Mouse (Mus musculus): ENCODE measurements around the gene Sp1. TPM values are rescaled to one million over a fixed set of nuclear protein-coding genes. Genes with fewer than 3 reads are reported as not detected.
A peak's percentile ranks its signal among the peaks of the same experiment; 100 is the strongest.

Gene Sp1
- polyA plus RNA-seq, 1 experiment, result 11.7 TPM

GRCm38 (mm10) chr15:102468675-102469370 is 62.9 kb downstream of the Sp1 start:
- peaks cover 13% of the 10 kb centered on the region for H3K36me3 ChIP-seq (ENCODE audit: control insufficient read depth, insufficient read depth)

GRCm38 (mm10) chr15:102470183-102470604 is 64.3 kb downstream of the Sp1 start, which contains the start of gene Pcbp2:
TSS of gene Pcbp2 (plus strand) at chr15:102470539.
- H3K4me2 ChIP-seq (ENCODE audit: low read depth), result peak within 1 kb of the TSS; percentile 80
- H3K4me3 ChIP-seq, result peak within 1 kb of the TSS; percentile 70
- H3K36me3 ChIP-seq (ENCODE audit: control insufficient read depth, insufficient read depth), result peaks cover 27% of the 10 kb centered on the region
- no peaks in the 10 kb centered on the region for H3K27me3 ChIP-seq (ENCODE audit: control insufficient read depth, insufficient read depth, insufficient read length)
- peak; percentile 82 for TF ChIP-seq SRF (IDR thresholded peaks at IDR 0.05; ENCODE audit: control insufficient read depth, insufficient read length, low read depth)
- no peak for TF ChIP-seq TCF12 (IDR thresholded peaks at IDR 0.05; ENCODE audit: insufficient read depth, poor library complexity, severe bottlenecking)
- TF ChIP-seq MYOD1 (IDR thresholded peaks at IDR 0.05; ENCODE audit: control insufficient read depth in 1 of 3, insufficient read length in 2 of 3, low read depth in 2 of 3), result peak in 1 of 3 experiments; percentile 37
- TF ChIP-seq MAX (IDR thresholded peaks at IDR 0.05; ENCODE audit: low read depth), result no peak
- peak in 2 of 3 experiments; percentile 15 to 64 for TF ChIP-seq MYOG (IDR thresholded peaks at IDR 0.05; ENCODE audit: control insufficient read depth in 1 of 3, insufficient read depth in 1 of 3, insufficient read length in 2 of 3, low read depth in 2 of 3)
- TF ChIP-seq POLR2AphosphoS2 (IDR thresholded peaks at IDR 0.05; ENCODE audit: insufficient read length, low read depth), result peak; percentile 87
- no peak for TF ChIP-seq USF1 (IDR thresholded peaks at IDR 0.05; ENCODE audit: low read depth)
- no peak for TF ChIP-seq CEBPB (IDR thresholded peaks at IDR 0.05; ENCODE audit: insufficient read depth, poor library complexity, severe bottlenecking)
- no peak for TF ChIP-seq TCF3 (IDR thresholded peaks at IDR 0.05; ENCODE audit: insufficient read length, low read depth)
- TF ChIP-seq E2F4 (IDR thresholded peaks at IDR 0.05; ENCODE audit: insufficient read depth), result peak; percentile 52
- peak; percentile 64 for TF ChIP-seq POLR2A (IDR thresholded peaks at IDR 0.05; ENCODE audit: insufficient read length, low read depth)
- TF ChIP-seq REST (IDR thresholded peaks at IDR 0.05; ENCODE audit: insufficient read depth, insufficient read length), result no peak
- peak within 1 kb of the TSS; percentile 27 for H3ac ChIP-seq (ENCODE audit: control insufficient read depth, insufficient read length)
- H3K79me2 ChIP-seq (ENCODE audit: control insufficient read depth, insufficient read depth), result peaks cover 45% of the 10 kb centered on the region

More at GRCm38 (mm10) chr15:102468675-102469370, 62.9 kb downstream of the Sp1 start:
- TF ChIP-seq MYOD1 (IDR thresholded peaks at IDR 0.05; ENCODE audit: control insufficient read depth in 1 of 3, insufficient read length in 2 of 3, low read depth in 2 of 3) (no peak), REST (IDR thresholded peaks at IDR 0.05; ENCODE audit: insufficient read depth, insufficient read length) (no peak), POLR2AphosphoS2 (IDR thresholded peaks at IDR 0.05; ENCODE audit: insufficient read length, low read depth) (no peak), MAX (IDR thresholded peaks at IDR 0.05; ENCODE audit: low read depth) (no peak), POLR2A (IDR thresholded peaks at IDR 0.05; ENCODE audit: insufficient read length, low read depth) (no peak), E2F4 (IDR thresholded peaks at IDR 0.05; ENCODE audit: insufficient read depth) (no peak), TCF12 (IDR thresholded peaks at IDR 0.05; ENCODE audit: insufficient read depth, poor library complexity, severe bottlenecking) (no peak), SRF (IDR thresholded peaks at IDR 0.05; ENCODE audit: control insufficient read depth, insufficient read length, low read depth) (no peak), CEBPB (IDR thresholded peaks at IDR 0.05; ENCODE audit: insufficient read depth, poor library complexity, severe bottlenecking) (no peak), TCF3 (IDR thresholded peaks at IDR 0.05; ENCODE audit: insufficient read length, low read depth) (no peak), USF1 (IDR thresholded peaks at IDR 0.05; ENCODE audit: low read depth) (no peak), MYOG (IDR thresholded peaks at IDR 0.05; ENCODE audit: control insufficient read depth in 1 of 3, insufficient read depth in 1 of 3, insufficient read length in 2 of 3, low read depth in 2 of 3) (no peak)
- no peak overlapping the region for H3ac ChIP-seq (ENCODE audit: control insufficient read depth, insufficient read length)
- no peaks in the 10 kb centered on the region for H3K27me3 ChIP-seq (ENCODE audit: control insufficient read depth, insufficient read depth, insufficient read length)
- peaks cover 31% of the 10 kb centered on the region for H3K79me2 ChIP-seq (ENCODE audit: control insufficient read depth, insufficient read depth)
- no peak overlapping the region for H3K4me3 ChIP-seq
- H3K4me2 ChIP-seq (ENCODE audit: low read depth), result no peak overlapping the region

DNA sequence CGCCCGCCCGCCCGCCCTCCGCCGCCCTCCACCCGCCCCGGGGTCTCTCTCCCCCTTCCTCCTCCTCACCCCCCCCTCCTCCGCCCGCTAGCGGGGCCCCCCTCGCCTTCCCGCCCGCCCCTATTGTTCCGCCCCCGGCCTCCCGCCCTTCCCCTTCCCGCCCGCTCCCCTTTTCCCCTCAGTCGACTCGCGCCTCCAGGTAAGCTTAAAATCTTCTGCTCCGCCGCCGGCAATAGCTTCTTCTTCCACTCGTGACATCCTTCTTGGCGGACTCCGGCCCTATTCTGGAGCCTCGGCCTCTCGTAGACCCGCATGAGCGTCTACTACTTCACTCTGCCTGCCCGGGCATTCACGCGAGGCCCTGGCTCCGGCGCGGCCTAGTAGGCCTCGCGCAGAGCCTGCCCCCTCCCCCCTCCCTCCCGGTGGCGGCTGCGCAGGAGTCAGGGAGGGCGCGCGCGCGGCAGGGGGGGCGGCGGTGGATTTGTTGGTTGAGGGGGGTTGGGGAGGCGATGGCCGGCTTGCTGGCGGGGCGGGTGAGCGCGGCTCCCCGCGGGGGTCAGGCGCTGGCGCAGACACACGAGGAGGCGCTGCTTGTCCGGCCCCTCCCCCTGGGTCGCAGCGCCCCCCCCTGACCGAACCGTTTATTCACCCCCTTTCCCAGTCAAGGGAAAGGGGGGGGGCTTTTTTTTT is 64.8 kb downstream of the Sp1 start:
- no peaks in the 10 kb centered on the region for H3K27me3 ChIP-seq (ENCODE audit: control insufficient read depth, insufficient read depth, insufficient read length)
- no peak for TF ChIP-seq USF1 (IDR thresholded peaks at IDR 0.05; ENCODE audit: low read depth)
- peak in 1 of 3 experiments; percentile 37 for TF ChIP-seq MYOD1 (IDR thresholded peaks at IDR 0.05; ENCODE audit: control insufficient read depth in 1 of 3, insufficient read length in 2 of 3, low read depth in 2 of 3)
- TF ChIP-seq MYOG (IDR thresholded peaks at IDR 0.05; ENCODE audit: control insufficient read depth in 1 of 3, insufficient read depth in 1 of 3, insufficient read length in 2 of 3, low read depth in 2 of 3), result peak in 1 of 3 experiments; percentile 45
- TF ChIP-seq SRF (IDR thresholded peaks at IDR 0.05; ENCODE audit: control insufficient read depth, insufficient read length, low read depth), result no peak
- peak; percentile 19 for TF ChIP-seq POLR2AphosphoS2 (IDR thresholded peaks at IDR 0.05; ENCODE audit: insufficient read length, low read depth)
- no peak for TF ChIP-seq REST (IDR thresholded peaks at IDR 0.05; ENCODE audit: insufficient read depth, insufficient read length)
- TF ChIP-seq CEBPB (IDR thresholded peaks at IDR 0.05; ENCODE audit: insufficient read depth, poor library complexity, severe bottlenecking), result no peak
- TF ChIP-seq POLR2A (IDR thresholded peaks at IDR 0.05; ENCODE audit: insufficient read length, low read depth), result peak; percentile 50
- TF ChIP-seq TCF3 (IDR thresholded peaks at IDR 0.05; ENCODE audit: insufficient read length, low read depth), result no peak
- TF ChIP-seq E2F4 (IDR thresholded peaks at IDR 0.05; ENCODE audit: insufficient read depth), result peak; percentile 6
- no peak for TF ChIP-seq MAX (IDR thresholded peaks at IDR 0.05; ENCODE audit: low read depth)
- TF ChIP-seq TCF12 (IDR thresholded peaks at IDR 0.05; ENCODE audit: insufficient read depth, poor library complexity, severe bottlenecking), result no peak
- peaks cover 50% of the 10 kb centered on the region for H3K79me2 ChIP-seq (ENCODE audit: control insufficient read depth, insufficient read depth)
- peak overlapping the region; percentile 70 for H3K4me3 ChIP-seq
- H3K36me3 ChIP-seq (ENCODE audit: control insufficient read depth, insufficient read depth), result peaks cover 32% of the 10 kb centered on the region
- peak overlapping the region; percentile 27 for H3ac ChIP-seq (ENCODE audit: control insufficient read depth, insufficient read length)
- no peak overlapping the region for H3K4me2 ChIP-seq (ENCODE audit: low read depth)

- TF ChIP-seq TCF3 (IDR thresholded peaks at IDR 0.05; ENCODE audit: insufficient read length, low read depth) (no peak), USF1 (IDR thresholded peaks at IDR 0.05; ENCODE audit: low read depth) (no peak), E2F4 (IDR thresholded peaks at IDR 0.05; ENCODE audit: insufficient read depth) (no peak), POLR2A (IDR thresholded peaks at IDR 0.05; ENCODE audit: insufficient read length, low read depth) (no peak), CEBPB (IDR thresholded peaks at IDR 0.05; ENCODE audit: insufficient read depth, poor library complexity, severe bottlenecking) (no peak), MAX (IDR thresholded peaks at IDR 0.05; ENCODE audit: low read depth) (no peak), MYOG (IDR thresholded peaks at IDR 0.05; ENCODE audit: control insufficient read depth in 1 of 3, insufficient read depth in 1 of 3, insufficient read length in 2 of 3, low read depth in 2 of 3) (no peak)
- Histone ChIP-seq H3K36me3 (ENCODE audit: control insufficient read depth, insufficient read depth) (peaks cover 37% of the 10 kb centered on the region), H3K79me2 (ENCODE audit: control insufficient read depth, insufficient read depth) (peaks cover 55% of the 10 kb centered on the region)
Measured at GRCm38 (mm10) chr15:102471295-102471645, 65.3 kb downstream of the Sp1 start.

More at GRCm38 (mm10) chr15:102471295-102471645, 65.3 kb downstream of the Sp1 start:
- H3K4me2 ChIP-seq (ENCODE audit: low read depth), result peak overlapping the region; percentile 80
- H3ac ChIP-seq (ENCODE audit: control insufficient read depth, insufficient read length), result peak overlapping the region; percentile 27
- peak overlapping the region; percentile 70 for H3K4me3 ChIP-seq
- H3K27me3 ChIP-seq (ENCODE audit: control insufficient read depth, insufficient read depth, insufficient read length), result no peaks in the 10 kb centered on the region
